Mouse (Mus musculus) G1E-ER4 (cell line): Measurements from ENCODE around the gene Strbp. TPM values are rescaled to one million over a fixed set of nuclear protein-coding genes. Genes with fewer than 3 reads are reported as not detected.

Experiments used
- GATA1 ChIP-seq: IDR thresholded peaks from one replicate; pipeline ENCODE4 v1.8.0; 2012; ENCODE audit warnings: low read length, inconsistent platforms
- polyA plus RNA-seq: library from polyadenylated mRNA; stranded (reverse); fragments of >175 nt; gene quantifications from 2 replicates; pipeline ENCODE4 v1.2.3, GENCODE M21; 2012

The Strbp gene
- polyA plus RNA-seq, 1 experiment: 24.4 TPM

GRCm38 (mm10) chr2:37722674-37723465 lies 19.2 kb upstream of the Strbp start:
- TF ChIP-seq GATA1: no peak

GRCm38 (mm10) chr2:37716266-37716665 lies 12.6 kb upstream of the Strbp start:
- no peak for TF ChIP-seq GATA1

GRCm38 (mm10) chr2:37715364-37715763 lies 11.7 kb upstream of the Strbp start:
- TF ChIP-seq GATA1: no peak

DNA sequence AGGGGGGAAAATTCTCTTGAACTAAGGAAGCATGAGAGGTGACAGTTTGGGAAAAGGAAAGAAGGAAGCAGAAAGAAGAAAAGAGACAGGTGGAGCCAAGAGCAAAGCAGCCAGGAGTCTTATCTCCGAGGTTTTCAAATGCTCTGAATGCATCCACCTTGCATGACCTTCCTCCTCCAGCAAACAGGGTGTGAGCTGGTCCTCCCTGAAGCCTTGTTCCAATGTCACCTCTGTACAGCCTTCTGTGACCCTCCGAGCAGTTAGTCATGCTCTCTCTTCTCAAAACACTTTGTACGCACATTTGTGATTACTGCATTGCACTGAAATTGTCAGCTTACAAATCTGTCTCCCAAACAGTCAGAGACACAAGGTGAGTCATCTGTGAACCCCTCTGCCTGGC lies 9.4 kb upstream of the Strbp start:
- TF ChIP-seq GATA1: no peak

DNA sequence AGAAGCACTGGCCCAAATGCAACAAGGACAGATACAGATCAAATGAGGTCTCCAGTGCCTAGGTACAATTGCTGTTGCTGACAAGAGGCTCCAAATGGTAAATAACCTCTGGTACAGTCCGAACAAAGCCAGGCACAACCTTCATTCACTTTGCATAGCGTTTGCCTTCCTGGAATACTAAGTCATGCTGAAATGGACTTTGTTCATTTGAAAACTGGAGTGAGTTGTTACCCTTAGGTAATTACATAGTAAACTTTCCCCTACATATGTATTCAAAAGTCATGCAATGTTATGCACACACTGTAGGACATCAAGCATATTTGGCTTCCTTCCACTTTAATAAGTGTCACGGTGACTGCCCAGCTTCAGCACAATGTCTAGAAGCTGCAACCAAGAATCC lies 5.2 kb upstream of the Strbp start:
- no peak for TF ChIP-seq GATA1

- TF ChIP-seq GATA1: no peak
Measured at GRCm38 (mm10) chr2:37704141-37704760, 592 bp upstream of the Strbp start.

DNA sequence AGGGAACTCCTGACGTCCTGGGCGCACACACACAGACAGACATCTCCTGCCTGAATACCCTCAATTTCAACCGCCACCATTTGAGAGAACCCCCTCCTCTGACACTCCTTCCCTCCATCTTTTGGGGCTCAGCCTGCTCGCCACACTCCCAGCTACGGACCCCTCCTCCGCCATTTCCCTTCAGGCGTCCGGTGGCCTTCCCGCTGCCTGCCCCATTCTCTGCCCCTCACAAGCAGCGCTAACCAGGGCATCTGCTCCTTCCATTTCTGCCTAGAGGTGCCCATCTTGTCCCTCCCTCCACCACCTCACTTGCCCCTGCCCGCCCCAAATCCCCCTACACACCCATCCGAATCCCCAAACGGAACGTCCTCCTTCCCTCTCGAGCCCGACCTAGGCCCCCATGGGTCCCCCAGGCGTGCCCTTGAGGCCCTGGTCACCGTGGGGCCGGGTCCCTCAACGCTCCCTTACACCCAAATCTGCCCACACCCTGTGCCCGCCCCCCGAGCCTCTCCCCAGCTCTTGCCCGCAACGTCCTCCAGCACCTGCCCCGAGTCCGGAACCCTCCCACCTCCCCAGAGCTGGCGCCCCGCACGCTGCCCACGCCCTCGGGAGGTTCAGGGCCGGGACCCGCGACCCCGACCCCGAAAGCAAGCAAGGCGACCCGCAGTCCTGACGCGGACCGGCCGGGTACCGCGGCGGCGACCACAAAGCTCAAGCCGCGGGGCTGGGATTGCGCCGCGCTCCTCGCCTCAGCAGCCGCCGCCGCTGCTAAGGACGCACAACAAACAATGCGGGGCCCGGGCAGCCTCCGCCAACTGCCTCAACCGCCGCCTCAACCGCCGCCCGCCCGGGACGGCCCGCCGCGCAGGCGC lies 1.1 kb downstream of the Strbp start:
- TF ChIP-seq GATA1: no peak

DNA sequence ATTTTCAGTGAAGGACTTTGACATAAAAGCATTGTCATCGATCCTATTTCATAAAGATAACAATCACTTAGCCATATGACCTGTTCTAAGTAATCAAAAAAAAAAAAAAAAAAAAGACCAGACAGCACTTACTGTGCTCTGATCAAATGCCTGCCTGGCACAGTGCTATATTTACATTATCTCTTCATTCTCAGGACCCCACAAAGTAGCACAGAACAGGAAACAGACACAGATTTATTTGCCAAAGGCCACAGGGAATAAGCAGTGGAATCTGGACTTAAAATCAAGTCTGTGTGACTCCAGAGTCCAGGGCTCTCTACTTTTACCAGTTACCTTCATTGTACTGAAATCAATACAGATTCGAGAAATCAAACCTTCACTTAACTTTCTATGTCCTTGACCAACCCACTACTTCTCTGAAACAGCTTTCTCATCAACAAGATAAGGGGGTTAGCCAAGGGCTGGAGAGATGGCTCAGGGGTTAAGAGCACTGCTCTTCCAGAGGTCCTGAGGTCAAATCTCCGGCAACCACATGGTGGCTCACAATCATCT lies 14.5 kb downstream of the Strbp start:
- no peak for TF ChIP-seq GATA1

- TF ChIP-seq GATA1: no peak
Measured at GRCm38 (mm10) chr2:37687031-37687430, 16.6 kb downstream of the Strbp start.

DNA sequence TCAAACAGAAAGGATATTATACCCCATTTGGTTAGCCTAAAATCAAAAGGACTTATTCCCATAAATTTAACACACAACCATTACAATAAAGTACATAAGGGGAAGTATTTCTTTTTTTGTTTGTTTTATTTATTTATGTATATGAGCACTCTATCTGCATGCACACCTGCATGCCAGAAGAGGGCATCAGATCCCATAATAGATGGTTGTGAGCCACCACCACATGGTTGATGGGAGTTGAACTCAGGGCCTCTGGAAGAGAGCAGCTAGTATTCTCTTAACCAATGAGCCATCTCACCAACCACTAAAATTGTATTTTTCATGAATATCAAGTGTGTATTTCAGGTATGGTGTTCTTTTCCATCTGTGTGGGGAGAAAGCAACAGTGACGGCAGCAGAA lies 18.8 kb downstream of the Strbp start:
- no peak for TF ChIP-seq GATA1

GRCm38 (mm10) chr2:37682197-37682811 lies 21.4 kb downstream of the Strbp start:
- TF ChIP-seq GATA1: no peak

GRCm38 (mm10) chr2:37651086-37651485 lies 52.6 kb downstream of the Strbp start:
- no peak for TF ChIP-seq GATA1

DNA sequence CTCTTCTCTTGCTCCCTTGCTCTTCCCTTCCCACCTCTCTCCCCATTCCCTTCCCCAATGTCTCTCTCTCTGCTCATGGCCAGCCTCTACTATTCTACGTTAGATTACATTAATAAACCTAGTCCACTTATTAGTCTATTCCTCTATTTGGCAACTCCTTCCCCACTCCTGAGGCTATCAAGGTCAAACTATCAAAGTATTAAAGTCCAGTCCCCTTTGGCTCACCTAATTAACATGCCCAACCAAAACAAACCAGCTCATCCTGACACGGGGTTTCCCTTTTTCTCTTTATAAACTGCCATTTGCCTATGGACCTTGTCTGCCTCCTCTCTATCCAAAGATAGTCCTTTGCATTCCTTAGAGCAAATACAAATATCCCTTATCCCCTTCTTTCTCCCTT lies 54.1 kb downstream of the Strbp start:
- TF ChIP-seq GATA1: no peak

GRCm38 (mm10) chr2:37648966-37649365 lies 54.7 kb downstream of the Strbp start:
- TF ChIP-seq GATA1: no peak

- TF ChIP-seq GATA1: no peak
Measured at GRCm38 (mm10) chr2:37623343-37623742, 80.3 kb downstream of the Strbp start.
